Mouse (Mus musculus) G1E (cell line): Measurements from ENCODE around the gene Atp13a4. TPM values are rescaled to one million over a fixed set of nuclear protein-coding genes. Genes with fewer than 3 reads are reported as not detected.
A peak's percentile ranks its signal among the peaks of the same experiment; 100 is the strongest.

Source experiments
- ATAC-seq: 2 replicates; pipeline ENCODE4 v1.8.0; 2016; ENCODE audit warnings: mild to moderate bottlenecking; ENCODE audit not compliant: insufficient number of reproducible peaks, poor library complexity, low FRiP score, severe bottlenecking; ENCODE audit errors: extremely low read depth
- DNase-seq: peaks from one replicate; pipeline ENCODE4 v3.0.0; 2012; ENCODE audit warnings: low spot score
- H3K27me3 ChIP-seq: 2 replicates; pipeline ENCODE4 v1.6.1; 2012; ENCODE audit warnings: mild to moderate bottlenecking, low read length, inconsistent platforms; ENCODE audit not compliant: insufficient read depth
- H3K36me3 ChIP-seq: replicated peaks from 2 replicates; pipeline ENCODE3; 2012; ENCODE audit warnings: mild to moderate bottlenecking, inconsistent platforms
- H3K4me1 ChIP-seq: 2 replicates; pipeline ENCODE4 v1.6.1; 2012; ENCODE audit warnings: low read depth, low read length, inconsistent platforms, mixed read lengths; ENCODE audit not compliant: insufficient read depth
- H3K4me3 ChIP-seq: 2 replicates; pipeline ENCODE4 v1.5.1; 2012; ENCODE audit warnings: low read depth, mild to moderate bottlenecking, inconsistent platforms, low read length, moderate library complexity, mixed read lengths
- H3K9me3 ChIP-seq: replicated peaks from 2 replicates; pipeline ENCODE4 v1.6.1; 2012; ENCODE audit warnings: inconsistent platforms
- CTCF ChIP-seq: IDR thresholded peaks from 2 replicates; pipeline ENCODE4 v1.5.1; 2012; ENCODE audit warnings: low read depth, low read length, inconsistent platforms, mixed read lengths
- GATA1 ChIP-seq: IDR thresholded peaks from 2 replicates; pipeline ENCODE4 v1.6.1; 2012; ENCODE audit warnings: borderline replicate concordance, low read length, inconsistent platforms, mixed read lengths
- GATA2 ChIP-seq: IDR thresholded peaks from 2 replicates; pipeline ENCODE4 v1.6.1; 2012; ENCODE audit warnings: low read depth, low read length, inconsistent platforms, borderline replicate concordance
- POLR2AphosphoS5 ChIP-seq: IDR thresholded peaks from 2 replicates; pipeline ENCODE4 v1.6.1; 2012; ENCODE audit warnings: low read depth, low read length, inconsistent platforms; ENCODE audit not compliant: insufficient replicate concordance
- TAL1 ChIP-seq: conservative IDR thresholded peaks from 2 replicates; pipeline ENCODE4 v1.6.1; 2012; ENCODE audit warnings: low read depth, low read length, inconsistent platforms, mixed read lengths
- polyA plus RNA-seq: library from polyadenylated mRNA; stranded (reverse); fragments of >175 nt; gene quantifications from 2 replicates; pipeline ENCODE4 v1.2.3, GENCODE M21; 2012
- total RNA-seq, 2 experiments: library from RNA; stranded (forward) in 1 of 2; stranded (reverse) in 1 of 2; fragments of 200-1000 nt in 1 of 2; fragments of >200 nt in 1 of 2; fragmentation: Nextera tagmentation in 1 of 2; gene quantifications; 2 replicates each; pipeline ENCODE4 v1.2.3; 2014 to 2017

The Atp13a4 gene
- total and polyA plus RNA-seq, 3 experiments: 0.22 TPM; not detected in 2

- Histone ChIP-seq H3K4me3 (no peak overlapping the region), H3K27me3 (no peaks in the 10 kb centered on the region), H3K4me1 (no peaks in the 10 kb centered on the region), H3K9me3 (no peaks in the 10 kb centered on the region), H3K36me3 (no peaks in the 10 kb centered on the region)
- DNase-seq (peak; percentile 12), ATAC-seq (no peak)
- no peak for TF ChIP-seq POLR2AphosphoS5
- no peak for TF ChIP-seq GATA1
- no peak for TF ChIP-seq CTCF
- no peak for TF ChIP-seq TAL1
- no peak for TF ChIP-seq GATA2
Measured at GRCm38 (mm10) chr16:29434712-29435111, 110.0 kb downstream of the Atp13a4 start.

- DNase-seq (no peak), ATAC-seq (no peak)
- Histone ChIP-seq H3K9me3 (no peaks in the 10 kb centered on the region), H3K4me3 (no peak overlapping the region), H3K27me3 (no peaks in the 10 kb centered on the region), H3K4me1 (no peaks in the 10 kb centered on the region), H3K36me3 (no peaks in the 10 kb centered on the region)
- TF ChIP-seq GATA2: no peak
- TF ChIP-seq GATA1: no peak
- TF ChIP-seq TAL1: no peak
- TF ChIP-seq POLR2AphosphoS5: no peak
- TF ChIP-seq CTCF: no peak
Measured at GRCm38 (mm10) chr16:29414822-29415221, 129.8 kb downstream of the Atp13a4 start.

DNA sequence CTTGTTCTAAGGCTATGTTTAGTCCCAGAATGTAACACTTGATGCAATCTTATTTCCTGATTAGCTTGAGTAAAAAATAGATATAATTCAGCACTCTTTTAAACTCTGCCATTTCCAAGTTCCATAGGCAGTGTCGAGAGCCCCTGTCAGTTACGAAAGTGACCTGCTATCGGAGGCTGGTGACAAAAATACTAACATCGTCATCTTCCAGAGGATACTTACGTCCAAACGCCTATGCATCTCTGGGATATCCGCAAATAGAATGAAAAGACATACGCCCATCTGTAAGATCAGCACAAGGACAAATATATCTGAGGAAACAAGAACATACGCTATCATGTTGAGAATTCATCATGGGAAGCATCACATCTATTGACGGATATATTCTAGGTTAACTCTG lies 137.3 kb downstream of the Atp13a4 start:
- Histone ChIP-seq H3K27me3 (no peaks in the 10 kb centered on the region), H3K36me3 (no peaks in the 10 kb centered on the region), H3K9me3 (no peaks in the 10 kb centered on the region), H3K4me1 (no peaks in the 10 kb centered on the region), H3K4me3 (no peak overlapping the region)
- ATAC-seq: no peak
- no peak for TF ChIP-seq POLR2AphosphoS5
- no peak for TF ChIP-seq TAL1
- TF ChIP-seq CTCF: no peak
- no peak for TF ChIP-seq GATA1
- no peak for TF ChIP-seq GATA2
- DNase-seq: no peak

DNA sequence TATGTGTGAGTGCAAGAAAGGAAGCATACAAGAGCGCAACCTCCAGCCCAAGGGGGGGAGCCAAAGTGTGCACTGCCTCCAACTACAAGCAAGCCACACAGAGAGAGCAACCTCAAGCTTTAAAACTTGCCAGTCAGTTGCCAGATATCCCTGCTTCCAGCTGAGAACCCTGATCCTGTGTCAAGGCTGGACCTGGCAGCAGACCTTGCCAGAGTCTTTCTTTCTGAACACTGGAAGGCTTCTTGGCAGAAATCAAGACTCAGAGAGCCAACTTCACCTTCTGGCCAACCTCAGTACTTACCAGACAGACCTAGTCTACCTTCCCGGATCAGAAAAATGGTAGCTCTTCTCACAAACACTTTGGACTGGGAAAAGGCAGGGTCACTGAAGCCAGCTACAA lies 145.6 kb downstream of the Atp13a4 start:
- Histone ChIP-seq H3K4me1 (no peaks in the 10 kb centered on the region), H3K36me3 (no peaks in the 10 kb centered on the region), H3K4me3 (no peak overlapping the region), H3K27me3 (no peaks in the 10 kb centered on the region), H3K9me3 (no peaks in the 10 kb centered on the region)
- ATAC-seq: no peak
- no peak for DNase-seq
- no peak for TF ChIP-seq GATA2
- TF ChIP-seq POLR2AphosphoS5: no peak
- TF ChIP-seq GATA1: no peak
- no peak for TF ChIP-seq CTCF
- no peak for TF ChIP-seq TAL1

DNA sequence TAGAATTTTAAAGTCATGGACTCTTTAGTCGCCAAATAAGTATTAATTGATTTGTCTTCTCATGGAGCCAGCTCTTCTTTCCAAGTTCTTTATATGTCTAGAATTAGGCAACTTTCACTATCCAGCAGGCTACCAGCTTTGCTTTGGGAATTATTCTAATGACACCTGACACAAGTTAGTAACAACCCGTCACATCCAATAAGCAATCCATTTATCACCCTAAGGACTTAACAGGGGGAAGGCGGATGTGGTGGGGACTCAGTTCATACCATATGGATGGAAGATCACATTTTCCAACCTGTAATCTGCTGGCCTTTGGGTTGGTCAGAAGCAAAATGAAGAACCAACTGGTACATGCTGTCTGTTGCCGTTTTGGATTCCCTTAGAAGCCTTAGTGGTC lies 159.9 kb downstream of the Atp13a4 start:
- Histone ChIP-seq H3K27me3 (no peaks in the 10 kb centered on the region), H3K4me1 (no peaks in the 10 kb centered on the region), H3K36me3 (no peaks in the 10 kb centered on the region), H3K4me3 (no peak overlapping the region), H3K9me3 (no peaks in the 10 kb centered on the region)
- TF ChIP-seq GATA1 (no peak), TAL1 (no peak), GATA2 (no peak), POLR2AphosphoS5 (no peak), CTCF (no peak)
- DNase-seq (no peak), ATAC-seq (no peak)

GRCm38 (mm10) chr16:29378458-29378857 lies 166.2 kb downstream of the Atp13a4 start, which contains the start of gene Atp13a5:
Atp13a5 (minus strand) TSS chr16:29378732.
- ATAC-seq: no peak
- Histone ChIP-seq H3K4me3 (no peak within 1 kb of the TSS), H3K4me1 (no peaks in the 10 kb centered on the region), H3K27me3 (no peaks in the 10 kb centered on the region), H3K36me3 (no peaks in the 10 kb centered on the region), H3K9me3 (no peaks in the 10 kb centered on the region)
- DNase-seq: no peak
- TF ChIP-seq CTCF: no peak
- no peak for TF ChIP-seq TAL1
- TF ChIP-seq POLR2AphosphoS5: no peak
- no peak for TF ChIP-seq GATA2
- TF ChIP-seq GATA1: no peak

DNA sequence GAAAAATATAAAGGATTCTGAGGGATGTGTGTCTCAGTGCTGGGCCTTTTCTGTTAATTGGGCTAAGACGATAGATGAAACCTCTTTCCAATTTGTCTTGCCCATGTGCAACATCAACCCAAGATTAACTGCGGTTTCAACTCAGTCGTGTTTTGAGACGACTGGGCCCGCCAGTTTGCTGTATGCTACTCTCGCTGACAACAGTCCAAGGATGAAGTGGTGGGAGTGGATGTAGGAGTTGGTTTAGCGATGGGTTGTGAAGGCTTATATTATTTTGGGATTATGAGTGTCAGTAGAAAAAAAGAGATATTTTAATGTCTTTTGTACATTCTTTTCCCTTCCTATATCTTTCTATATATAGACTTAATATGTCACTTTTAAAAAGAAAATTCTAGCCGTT lies 170.0 kb downstream of the Atp13a4 start:
- H3K9me3 ChIP-seq: no peaks in the 10 kb centered on the region
- ATAC-seq (no peak), DNase-seq (no peak)
- TF ChIP-seq CTCF: no peak
- no peak for TF ChIP-seq GATA1
- TF ChIP-seq POLR2AphosphoS5: no peak
- no peak for TF ChIP-seq TAL1
- TF ChIP-seq GATA2: no peak
- H3K36me3 ChIP-seq: no peaks in the 10 kb centered on the region
- no peaks in the 10 kb centered on the region for H3K27me3 ChIP-seq
- H3K4me3 ChIP-seq: no peak overlapping the region
- no peaks in the 10 kb centered on the region for H3K4me1 ChIP-seq

Other genes with a start within 250 kb of the Atp13a4 start
- not detected in 2 replicates for gene Atp13a5, start 166.1 kb downstream of the Atp13a4 start, total RNA-seq (2014; fragmentation: Nextera tagmentation)
- gene Atp13a5, start 166.1 kb downstream of the Atp13a4 start, total RNA-seq (2017): 0.05 TPM in 1 of 2 replicates, not detected in the other
- not detected in 2 replicates for gene Atp13a5, start 166.1 kb downstream of the Atp13a4 start, polyA plus RNA-seq
- gene Opa1, start 34.5 kb upstream of the Atp13a4 start, total RNA-seq (2014; fragmentation: Nextera tagmentation): 85.2 and 92.2 TPM in 2 replicates
- 93.8 and 108 TPM in 2 replicates for gene Opa1, start 34.5 kb upstream of the Atp13a4 start, total RNA-seq (2017)
- gene Opa1, start 34.5 kb upstream of the Atp13a4 start, polyA plus RNA-seq: 25.5 and 27.0 TPM in 2 replicates